Mouse (Mus musculus) C3H10T1/2 (cell line): ENCODE data around the gene Bmp2k. TPM values are rescaled to one million over a fixed set of nuclear protein-coding genes. Genes with fewer than 3 reads are reported as not detected.

Source experiments
- polyA plus RNA-seq, 2 experiments: library from polyadenylated mRNA; unstranded; fragments of >200 nt; fragmentation: generic; extraction: Trizol; gene quantifications; one replicate each; pipeline ENCODE4 v1.2.1; 2012; ENCODE audit warnings: missing spikeins in 2 of 2

The Bmp2k gene
- polyA plus RNA-seq: 1 to 10 TPM in 1 of 2 experiments, under 1 TPM in 1; 0.26 to 1.3 TPM

DNA sequence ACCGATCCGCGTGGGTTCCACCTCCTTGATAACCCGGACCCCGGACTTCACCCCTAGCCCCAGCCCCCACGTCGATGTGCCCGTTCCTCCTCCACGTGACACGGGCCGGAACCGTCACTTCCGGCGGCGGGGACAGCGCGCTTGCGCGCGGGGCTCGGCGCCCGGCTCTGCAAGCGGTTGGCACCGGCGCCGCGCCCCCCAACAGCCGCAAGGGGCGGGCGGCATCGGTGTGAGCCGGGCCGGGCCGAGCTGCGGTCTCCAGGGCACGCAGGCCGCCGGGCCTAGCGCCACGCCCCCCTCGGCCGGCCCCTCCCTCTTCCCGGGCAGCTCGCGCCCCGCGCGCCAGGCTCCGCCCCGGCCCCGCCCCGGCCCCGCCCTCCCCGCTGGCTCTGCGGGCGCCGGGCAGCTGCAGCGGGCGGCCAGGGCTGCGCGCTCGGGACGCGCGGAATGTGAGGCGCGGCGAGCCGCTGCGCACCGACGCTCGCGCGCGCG is at the start of gene Bmp2k:
Gene Bmp2k (plus strand): TSS at position 380 of the 492 bp plus-strand sequence.

DNA sequence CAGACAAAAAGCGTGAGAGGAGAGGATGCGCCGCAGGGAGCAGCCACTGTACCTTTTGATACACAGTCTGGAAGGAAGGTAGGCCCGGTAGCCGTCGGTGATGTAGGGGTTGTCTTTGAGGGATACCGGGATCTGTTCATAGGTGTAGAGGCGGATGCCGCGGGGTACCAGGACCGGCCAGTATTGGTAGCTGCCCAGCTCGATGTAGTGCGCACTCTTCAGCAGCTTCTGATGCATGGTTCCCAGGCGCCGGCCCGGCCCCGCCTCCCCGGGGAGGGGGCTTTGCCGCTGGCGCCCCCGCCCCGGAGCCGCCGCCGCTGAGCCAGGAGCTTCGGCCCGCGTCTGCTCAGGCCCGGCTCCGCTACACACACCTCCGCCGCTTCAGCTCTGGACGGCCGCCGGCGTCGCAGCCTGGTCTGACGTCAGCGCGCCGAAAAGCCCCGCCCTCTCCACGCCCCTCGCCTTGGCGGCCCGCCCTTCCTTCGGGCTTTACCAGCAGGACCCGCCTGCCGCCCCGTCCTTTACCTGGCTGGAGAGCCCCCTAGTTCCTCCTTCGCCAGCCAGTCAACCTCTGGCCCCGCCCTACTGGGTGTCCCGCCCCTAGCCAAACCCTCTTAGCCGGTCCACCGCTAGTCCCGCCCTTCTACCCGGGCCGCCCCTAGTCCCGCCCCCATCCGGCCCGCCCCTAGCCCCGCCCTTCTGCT is 113.9 kb downstream of the Bmp2k start, which contains the start of gene Paqr3:
Gene Paqr3 (minus strand): TSS at position 390 of the 704 bp plus-strand sequence.

Other genes with a start within 250 kb of the Bmp2k start
- 100 to 1,000 TPM in 1 of 2 experiments, 10 to 100 TPM in 1; 57.5 to 126 TPM for gene Anxa3, start 204.3 kb upstream of the Bmp2k start, polyA plus RNA-seq
- 1 to 10 TPM; 2.6 to 2.7 TPM for gene Paqr3, start 113.9 kb downstream of the Bmp2k start, polyA plus RNA-seq